Mouse (Mus musculus) MEL (cell line): ENCODE measurements around the gene Dlg2. TPM values are rescaled to one million over a fixed set of nuclear protein-coding genes. Genes with fewer than 3 reads are reported as not detected.

Source experiments
- DNase-seq: peaks from one replicate; pipeline ENCODE4 v3.0.0; 2011; ENCODE audit warnings: low read depth, low spot score
- H3K27ac ChIP-seq: 2 replicates; pipeline ENCODE4 v1.5.1; 2012; ENCODE audit warnings: low read depth, mild to moderate bottlenecking, control low read depth, low read length, moderate library complexity; ENCODE audit not compliant: control insufficient read depth
- H3K27me3 ChIP-seq, 2 experiments: fragments of 150-350 bp in 1 of 2; sonication (generic) in 1 of 2; 2 replicates each; pipeline ENCODE4 v1.6.1; 2012; ENCODE audit warnings: low read length in 2 of 2, mild to moderate bottlenecking in 2 of 2, improper control_type of control experiment in 1 of 2, moderate library complexity in 1 of 2; ENCODE audit not compliant: insufficient read depth in 2 of 2, control insufficient read depth in 1 of 2
- H3K36me3 ChIP-seq, 2 experiments: 2 replicates each; pipeline ENCODE4 v1.6.1; 2012 to 2014; ENCODE audit warnings: low read length in 2 of 2, improper control_type of control experiment in 1 of 2, inconsistent platforms in 1 of 2, mild to moderate bottlenecking in 1 of 2; ENCODE audit not compliant: insufficient read depth in 2 of 2, control insufficient read depth in 1 of 2
- H3K4me1 ChIP-seq, 2 experiments: fragments of 150-350 bp in 1 of 2; sonication (generic) in 1 of 2; 2 replicates each; pipeline ENCODE4 v1.6.1; 2012; ENCODE audit warnings: low read length in 2 of 2, improper control_type of control experiment in 1 of 2, mild to moderate bottlenecking in 1 of 2; ENCODE audit not compliant: insufficient read depth in 2 of 2, control insufficient read depth in 1 of 2
- H3K4me3 ChIP-seq, 2 experiments: fragments of 150-350 bp in 1 of 2; sonication (generic) in 1 of 2; 2 replicates each; pipeline ENCODE4 v1.5.1; 2012; ENCODE audit warnings: low read depth in 2 of 2, low read length in 2 of 2, mild to moderate bottlenecking in 2 of 2, moderate library complexity in 2 of 2, control low read depth in 1 of 2, improper control_type of control experiment in 1 of 2; ENCODE audit not compliant: control insufficient read depth in 1 of 2, insufficient read depth in 1 of 2
- H3K79me2 ChIP-seq: 2 replicates; pipeline ENCODE4 v1.6.1; 2012; ENCODE audit warnings: mild to moderate bottlenecking, low read length, moderate library complexity; ENCODE audit not compliant: control insufficient read depth, poor library complexity, insufficient read depth
- H3K9ac ChIP-seq: 2 replicates; pipeline ENCODE4 v1.6.1; 2012; ENCODE audit warnings: low read depth, mild to moderate bottlenecking, control low read depth, low read length, moderate library complexity; ENCODE audit not compliant: control insufficient read depth, poor library complexity, severe bottlenecking
- H3K9me3 ChIP-seq: fragments of 150-350 bp; sonication (generic); replicated peaks from 2 replicates; pipeline ENCODE4 v1.6.1; 2012; ENCODE audit warnings: mild to moderate bottlenecking, low read length, improper control_type of control experiment, moderate library complexity; ENCODE audit not compliant: insufficient read depth
- BHLHE40 ChIP-seq: IDR thresholded peaks from 2 replicates; pipeline ENCODE4 v1.6.1; 2012; ENCODE audit warnings: low read depth, mild to moderate bottlenecking, inconsistent platforms, low read length, improper control_type of control experiment, borderline replicate concordance
- CHD1 ChIP-seq: IDR thresholded peaks from 2 replicates; pipeline ENCODE4 v1.6.1; 2012; ENCODE audit warnings: low read depth, mild to moderate bottlenecking, inconsistent platforms, low read length, improper control_type of control experiment
- CHD2 ChIP-seq: IDR thresholded peaks from 2 replicates; pipeline ENCODE4 v1.6.1; 2011; ENCODE audit warnings: low read length, improper control_type of control experiment
- CTCF ChIP-seq, 3 experiments: IDR thresholded peaks in 2 of 3; conservative IDR thresholded peaks in 1 of 3; 2 replicates each; pipeline ENCODE4 v1.5.1; 2011 to 2012; ENCODE audit warnings: low read length in 3 of 3, low read depth in 2 of 3, mild to moderate bottlenecking in 2 of 3, improper control_type of control experiment in 1 of 3, inconsistent platforms in 1 of 3, mixed read lengths in 1 of 3, moderate library complexity in 1 of 3; ENCODE audit not compliant: control insufficient read depth in 1 of 3, insufficient read depth in 1 of 3, poor library complexity in 1 of 3, severe bottlenecking in 1 of 3
- E2F4 ChIP-seq: IDR thresholded peaks from 2 replicates; pipeline ENCODE4 v1.6.1; 2011; ENCODE audit warnings: low read depth, low read length, improper control_type of control experiment, borderline replicate concordance
- EP300 ChIP-seq, 2 experiments: IDR thresholded peaks; 2 replicates each; pipeline ENCODE4 v1.6.1; 2011; ENCODE audit warnings: improper control_type of control experiment in 2 of 2, low read length in 2 of 2, low read depth in 1 of 2, mild to moderate bottlenecking in 1 of 2
- ETS1 ChIP-seq: IDR thresholded peaks from 2 replicates; pipeline ENCODE4 v1.6.1; 2012; ENCODE audit warnings: low read depth, mild to moderate bottlenecking, inconsistent platforms, low read length, improper control_type of control experiment, moderate library complexity
- GABPA ChIP-seq: IDR thresholded peaks from 2 replicates; pipeline ENCODE4 v1.6.1; 2012; ENCODE audit warnings: low read depth, mild to moderate bottlenecking, inconsistent platforms, low read length, improper control_type of control experiment, moderate library complexity
- GATA1 ChIP-seq: IDR thresholded peaks from 2 replicates; pipeline ENCODE4 v1.6.1; 2011; ENCODE audit warnings: low read depth, low read length, improper control_type of control experiment
- JUND ChIP-seq: IDR thresholded peaks from 2 replicates; pipeline ENCODE4 v1.6.1; 2011; ENCODE audit warnings: low read depth, mild to moderate bottlenecking, improper control_type of control experiment, low read length
- KAT2A ChIP-seq: conservative IDR thresholded peaks from 2 replicates; pipeline ENCODE4 v1.6.1; 2012; ENCODE audit warnings: low read depth, low read length, improper control_type of control experiment, inconsistent platforms
- MAX ChIP-seq: IDR thresholded peaks from 2 replicates; pipeline ENCODE4 v1.6.1; 2011; ENCODE audit warnings: low read length, improper control_type of control experiment
- MXI1 ChIP-seq: IDR thresholded peaks from 2 replicates; pipeline ENCODE4 v1.6.1; 2011; ENCODE audit warnings: mild to moderate bottlenecking, low read depth, low read length, improper control_type of control experiment
- MYC ChIP-seq: IDR thresholded peaks from 2 replicates; pipeline ENCODE4 v1.6.1; 2011; ENCODE audit warnings: low read depth, mild to moderate bottlenecking, low read length, improper control_type of control experiment, moderate library complexity
- NELFE ChIP-seq: IDR thresholded peaks from 2 replicates; pipeline ENCODE4 v1.6.1; 2011; ENCODE audit warnings: low read depth, low read length, improper control_type of control experiment
- NRF1 ChIP-seq: IDR thresholded peaks from 2 replicates; pipeline ENCODE4 v1.6.1; 2014; ENCODE audit warnings: low read depth, mild to moderate bottlenecking, inconsistent platforms, low read length, improper control_type of control experiment, moderate library complexity; ENCODE audit not compliant: poor library complexity, insufficient read depth, severe bottlenecking
- POLR2A ChIP-seq, 2 experiments: IDR thresholded peaks; 2 replicates each; pipeline ENCODE4 v1.6.1; 2011 to 2012; ENCODE audit warnings: low read length in 2 of 2, mild to moderate bottlenecking in 2 of 2, control low read depth in 1 of 2, improper control_type of control experiment in 1 of 2, low read depth in 1 of 2, moderate library complexity in 1 of 2; ENCODE audit not compliant: control insufficient read depth in 1 of 2, insufficient read depth in 1 of 2, poor library complexity in 1 of 2
- POLR2AphosphoS2 ChIP-seq: IDR thresholded peaks from 2 replicates; pipeline ENCODE4 v1.6.1; 2011; ENCODE audit warnings: low read length, improper control_type of control experiment
- RAD21 ChIP-seq: IDR thresholded peaks from 2 replicates; pipeline ENCODE4 v1.6.1; 2011; ENCODE audit warnings: mild to moderate bottlenecking, low read depth, low read length, improper control_type of control experiment
- SMC3 ChIP-seq: IDR thresholded peaks from 2 replicates; pipeline ENCODE4 v1.6.1; 2011; ENCODE audit warnings: low read depth, low read length, improper control_type of control experiment
- TAL1 ChIP-seq: IDR thresholded peaks from 2 replicates; pipeline ENCODE4 v1.6.1; 2012; ENCODE audit warnings: mild to moderate bottlenecking, inconsistent platforms, low read length, moderate library complexity, mixed read lengths
- TCF12 ChIP-seq: IDR thresholded peaks from 2 replicates; pipeline ENCODE4 v1.6.1; 2014; ENCODE audit warnings: low read depth, mild to moderate bottlenecking, inconsistent platforms, low read length, improper control_type of control experiment, moderate library complexity
- UBTF ChIP-seq: IDR thresholded peaks from 2 replicates; pipeline ENCODE4 v1.6.1; 2012; ENCODE audit warnings: low read depth, mild to moderate bottlenecking, inconsistent platforms, low read length, improper control_type of control experiment, moderate library complexity, borderline replicate concordance; ENCODE audit not compliant: insufficient read depth
- USF1 ChIP-seq: IDR thresholded peaks from 2 replicates; pipeline ENCODE4 v1.6.1; 2014; ENCODE audit warnings: low read depth, mild to moderate bottlenecking, inconsistent platforms, low read length, improper control_type of control experiment, moderate library complexity
- USF2 ChIP-seq, 2 experiments: IDR thresholded peaks; 2 replicates each; pipeline ENCODE4 v1.6.1; 2011 to 2012; ENCODE audit warnings: improper control_type of control experiment in 2 of 2, low read length in 2 of 2, borderline replicate concordance in 1 of 2, inconsistent platforms in 1 of 2, low read depth in 1 of 2, mild to moderate bottlenecking in 1 of 2; ENCODE audit not compliant: insufficient read depth in 1 of 2
- ZKSCAN1 ChIP-seq: IDR thresholded peaks from 2 replicates; pipeline ENCODE4 v1.6.1; 2012; ENCODE audit warnings: low read depth, mild to moderate bottlenecking, inconsistent platforms, low read length, improper control_type of control experiment, moderate library complexity
- ZMIZ1 ChIP-seq: IDR thresholded peaks from 2 replicates; pipeline ENCODE4 v1.6.1; 2012; ENCODE audit warnings: low read depth, mild to moderate bottlenecking, inconsistent platforms, low read length, improper control_type of control experiment, moderate library complexity
- ZNF384 ChIP-seq: IDR thresholded peaks from 2 replicates; pipeline ENCODE4 v1.6.1; 2012; ENCODE audit warnings: low read depth, mild to moderate bottlenecking, inconsistent platforms, low read length, improper control_type of control experiment
- polyA plus RNA-seq, 2 experiments: library from polyadenylated mRNA; stranded (reverse) in 1 of 2; unstranded in 1 of 2; fragments of >175 nt in 1 of 2; fragments of >200 nt in 1 of 2; gene quantifications; 2 replicates each; pipeline versions ENCODE4 v1.2.1 to v1.2.4; 2012; ENCODE audit warnings: low replicate concordance in 2 of 2, low read depth in 1 of 2; ENCODE audit not compliant: insufficient read length in 2 of 2, insufficient read depth in 1 of 2, missing spikeins in 1 of 2
- total RNA-seq: library from RNA; depleted of rRNA; stranded (reverse); fragments of 300-350 nt; gene quantifications from 2 replicates; pipeline ENCODE4 v1.2.3, GENCODE M21; 2012

The Dlg2 gene
- total and polyA plus RNA-seq, 3 experiments = 0.04 TPM; not detected in 2

DNA sequence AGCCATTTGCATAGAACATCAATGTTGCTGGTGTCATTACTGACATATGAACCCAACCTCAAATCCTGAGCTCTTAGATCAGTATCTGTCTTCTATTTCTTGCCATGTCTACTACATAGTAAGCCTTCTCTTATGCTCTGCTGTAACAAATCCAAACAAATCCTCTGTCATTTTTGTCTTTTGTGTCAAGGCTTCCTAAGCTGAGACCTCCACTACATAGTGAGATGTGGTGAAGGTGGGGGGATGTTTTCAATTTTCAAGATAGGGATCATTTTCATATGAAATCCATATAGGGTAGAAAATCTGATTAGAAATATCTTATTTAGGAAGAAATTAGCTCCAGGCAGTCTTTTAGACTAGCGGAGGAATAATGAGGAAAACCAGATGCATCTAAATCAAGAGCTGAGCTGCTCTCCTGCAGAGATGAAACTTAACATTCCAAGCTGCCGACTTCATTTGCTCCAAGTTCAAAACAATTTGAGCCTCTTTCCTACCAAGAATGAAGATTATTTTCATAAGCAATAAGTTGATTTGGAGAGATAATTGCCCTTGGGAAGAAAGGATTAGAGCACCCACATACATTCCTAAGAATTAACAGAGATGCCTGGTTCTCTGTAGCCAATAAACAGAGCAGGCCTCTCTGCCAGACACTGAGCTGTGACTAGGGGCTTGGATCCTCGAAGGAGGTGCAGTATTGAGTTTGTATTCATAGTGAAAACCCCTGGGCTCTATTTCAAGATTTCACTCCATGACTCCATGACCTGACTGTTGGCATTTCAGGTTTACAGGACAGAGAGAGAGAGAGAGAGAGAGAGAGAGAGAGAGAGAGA, 2009.6 kb downstream of the Dlg2 start:
- Histone ChIP-seq H3K79me2 (no peaks in the 10 kb centered on the region), H3K9ac (no peak overlapping the region), H3K36me3 (no peaks in the 10 kb centered on the region), H3K27me3 (no peaks in the 10 kb centered on the region), H3K4me1 (no peaks in the 10 kb centered on the region), H3K9me3 (no peaks in the 10 kb centered on the region), H3K27ac (no peak overlapping the region), H3K4me3 (no peak overlapping the region)
- DNase-seq = no peak
- no peak for TF ChIP-seq E2F4
- TF ChIP-seq NELFE = no peak
- TF ChIP-seq JUND = no peak
- TF ChIP-seq ZKSCAN1 = no peak
- TF ChIP-seq CHD2 = no peak
- TF ChIP-seq NRF1 = no peak
- no peak for TF ChIP-seq CHD1
- TF ChIP-seq KAT2A = no peak
- no peak for TF ChIP-seq MYC
- TF ChIP-seq MXI1 = no peak
- no peak for TF ChIP-seq EP300 (IDR thresholded peaks at IDR 0.05; ENCODE audit: low read depth in 1 of 2, low read length in 2 of 2)
- no peak for TF ChIP-seq UBTF
- TF ChIP-seq CTCF (IDR thresholded peaks at IDR 0.05 in 2 of 3, conservative IDR thresholded peaks at IDR 0.05 in 1 of 3; ENCODE audit: control insufficient read depth in 1 of 3, insufficient read depth in 1 of 3, low read depth in 2 of 3, low read length in 3 of 3, poor library complexity in 1 of 3, severe bottlenecking in 1 of 3) = no peak
- TF ChIP-seq ETS1 = no peak
- no peak for TF ChIP-seq USF1
- TF ChIP-seq GATA1 = no peak
- no peak for TF ChIP-seq USF2 (IDR thresholded peaks at IDR 0.05; ENCODE audit: borderline replicate concordance in 1 of 2, insufficient read depth in 1 of 2, low read depth in 1 of 2, low read length in 2 of 2)
- TF ChIP-seq BHLHE40 = no peak

DNA sequence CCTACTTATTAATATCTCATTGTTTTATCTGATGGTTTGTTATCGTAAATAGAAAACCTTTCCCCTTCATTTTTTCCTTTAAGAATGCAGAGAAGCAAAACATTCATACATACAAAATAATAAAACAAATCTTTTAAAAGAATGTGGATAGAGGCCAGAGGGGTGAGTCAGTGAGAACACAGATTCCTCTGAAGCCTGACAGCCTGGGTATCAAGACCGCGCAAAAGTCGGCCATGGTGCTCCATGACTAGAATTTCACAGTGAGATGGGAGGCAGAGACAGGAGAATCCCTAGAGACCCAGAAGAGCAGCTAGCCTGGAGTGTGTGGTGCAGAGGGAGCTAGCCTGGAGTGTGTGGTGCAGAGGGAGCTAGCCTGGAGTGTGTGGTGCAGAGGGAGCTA, 2010.4 kb downstream of the Dlg2 start:
- DNase-seq = no peak
- no peaks in the 10 kb centered on the region for H3K27me3 ChIP-seq
- no peak overlapping the region for H3K4me3 ChIP-seq
- H3K36me3 ChIP-seq = no peaks in the 10 kb centered on the region
- no peaks in the 10 kb centered on the region for H3K9me3 ChIP-seq
- no peak overlapping the region for H3K9ac ChIP-seq
- TF ChIP-seq ZNF384 = no peak
- no peak for TF ChIP-seq RAD21
- TF ChIP-seq EP300 (IDR thresholded peaks at IDR 0.05; ENCODE audit: low read depth in 1 of 2, low read length in 2 of 2) = no peak
- no peak for TF ChIP-seq GABPA
- no peak for TF ChIP-seq E2F4
- TF ChIP-seq UBTF = no peak
- TF ChIP-seq TCF12 = no peak
- TF ChIP-seq SMC3 = no peak
- no peak for TF ChIP-seq POLR2AphosphoS2
- TF ChIP-seq ZMIZ1 = no peak
- no peak for TF ChIP-seq CHD2
- TF ChIP-seq USF1 = no peak
- TF ChIP-seq CHD1 = no peak
- TF ChIP-seq NELFE = no peak
- no peak for TF ChIP-seq ETS1
- no peak for TF ChIP-seq MAX
- TF ChIP-seq TAL1 = no peak
- TF ChIP-seq POLR2A (IDR thresholded peaks at IDR 0.05; ENCODE audit: control insufficient read depth in 1 of 2, insufficient read depth in 1 of 2, low read depth in 1 of 2, low read length in 2 of 2, poor library complexity in 1 of 2) = no peak
- no peak for TF ChIP-seq CTCF (IDR thresholded peaks at IDR 0.05 in 2 of 3, conservative IDR thresholded peaks at IDR 0.05 in 1 of 3; ENCODE audit: control insufficient read depth in 1 of 3, insufficient read depth in 1 of 3, low read depth in 2 of 3, low read length in 3 of 3, poor library complexity in 1 of 3, severe bottlenecking in 1 of 3)
- no peaks in the 10 kb centered on the region for H3K79me2 ChIP-seq
- H3K4me1 ChIP-seq = no peaks in the 10 kb centered on the region
- no peak overlapping the region for H3K27ac ChIP-seq
